ENCODE assay signal across 8 mouse cellular contexts in genomic region chr2:116972614-116972985, GRCm38 (mm10).
DNase-seq lines count a peak whose midpoint lies in the region; ATAC-seq and TF ChIP-seq lines count a peak whose summit lies in the region.

No protein-coding gene starts in this region.

- TF ChIP-seq CTCF in spleen, adult 2 months (IDR thresholded peaks at IDR 0.05; ENCODE audit: extremely low read depth, insufficient read depth, insufficient read length, insufficient replicate concordance), result no peak

- H3K36me3 ChIP-seq in spleen, adult 2 months (ENCODE audit: control insufficient read depth, insufficient read depth, low read length), result no peaks in the 10 kb centered on the region
- no peaks in the 10 kb centered on the region for H3K36me3 ChIP-seq in embryonic facial prominence, embryonic 15.5 days
- H3K36me3 ChIP-seq in hindbrain, embryonic 14.5 days (replicated peaks; ENCODE audit: control insufficient read depth, insufficient read depth), result no peaks in the 10 kb centered on the region

- peak overlapping the region; percentile 52 for H3K27ac ChIP-seq in spleen, adult 2 months (ENCODE audit: insufficient read depth, low read length)
- peak overlapping the region; percentile 81 for H3K27ac ChIP-seq in embryonic facial prominence, embryonic 15.5 days (replicated peaks)
- H3K27ac ChIP-seq in hindbrain, embryonic 14.5 days, result peak overlapping the region; percentile 39; the same call in 1 of the 2 replicates

- H3K27me3 ChIP-seq in spleen, adult 2 months (ENCODE audit: control insufficient read depth, insufficient read depth, low read length), result peaks cover 3% of the 10 kb centered on the region; the same call in 1 of the 2 replicates
- H3K27me3 ChIP-seq in embryonic facial prominence, embryonic 15.5 days, result no peaks in the 10 kb centered on the region
- H3K27me3 ChIP-seq in hindbrain, embryonic 14.5 days (ENCODE audit: control insufficient read depth, insufficient read depth, low read length), result no peaks in the 10 kb centered on the region

- no peak for DNase-seq in spleen, adult 2 months (ENCODE audit: low read depth in 1 of 2, low spot score in 2 of 2)
- DNase-seq in spleen, postnatal 10 days (ENCODE audit: low spot score in 2 of 2), result no peak
- peak; percentile 67 for DNase-seq in hindbrain, embryonic 14.5 days (ENCODE audit: low spot score)
- DNase-seq in thymus, postnatal 4 days, result peak; percentile 32
- no peak for DNase-seq in right cerebral cortex, postnatal 25 days

- 10% methylated on average over 6 of the region's 6 CpGs for WGBS in spleen, adult 2 months
- WGBS in embryonic facial prominence, embryonic 15.5 days, result 1% methylated on average over 6 of the region's 6 CpGs
- WGBS in hindbrain, embryonic 14.5 days, result 1% methylated on average over 6 of the region's 6 CpGs

- H3K9me3 ChIP-seq in embryonic facial prominence, embryonic 15.5 days (replicated peaks), result no peaks in the 10 kb centered on the region
- no peaks in the 10 kb centered on the region for H3K9me3 ChIP-seq in hindbrain, embryonic 14.5 days (ENCODE audit: control insufficient read depth, low read length)

- H3K4me1 ChIP-seq in spleen, adult 2 months (ENCODE audit: control insufficient read depth, insufficient read depth, insufficient read length), result peaks cover 14% of the 10 kb centered on the region
- peaks cover 49% of the 10 kb centered on the region for H3K4me1 ChIP-seq in embryonic facial prominence, embryonic 15.5 days
- H3K4me1 ChIP-seq in hindbrain, embryonic 14.5 days (replicated peaks; ENCODE audit: control insufficient read depth, insufficient read depth, low read length), result peaks cover 46% of the 10 kb centered on the region

- no peak for TF ChIP-seq POLR2A in spleen, adult 2 months (IDR thresholded peaks at IDR 0.05; ENCODE audit: low read depth, low read length)

- no peak overlapping the region for H3K9ac ChIP-seq in embryonic facial prominence, embryonic 15.5 days
- no peak overlapping the region for H3K9ac ChIP-seq in hindbrain, embryonic 14.5 days

- peak; percentile 35; the same call in 1 of the 2 replicates for ATAC-seq in embryonic facial prominence, embryonic 15.5 days (ENCODE audit: insufficient number of reproducible peaks, low FRiP score, low TSS enrichment, low read depth)
- ATAC-seq in hindbrain, embryonic 14.5 days (ENCODE audit: low FRiP score), result no peak
- peak; percentile 42 for ATAC-seq in megakaryocyte progenitor cell, adult 5-6 weeks (replicated peaks; ENCODE audit: poor library complexity)
- no peak for ATAC-seq in erythroblast, adult 5-6 weeks (replicated peaks; ENCODE audit: low FRiP score, poor library complexity, severe bottlenecking)

- H3K4me3 ChIP-seq in spleen, adult 2 months (ENCODE audit: extremely low read depth, insufficient read depth, insufficient read length), result peak overlapping the region; percentile 43; the same call in 1 of the 2 replicates
- peak overlapping the region; percentile 21 for H3K4me3 ChIP-seq in embryonic facial prominence, embryonic 15.5 days (replicated peaks)
- H3K4me3 ChIP-seq in hindbrain, embryonic 14.5 days (replicated peaks; ENCODE audit: low read length), result no peak overlapping the region

- H3K4me2 ChIP-seq in embryonic facial prominence, embryonic 15.5 days (replicated peaks), result peak overlapping the region; percentile 44
- peak overlapping the region; percentile 32 for H3K4me2 ChIP-seq in hindbrain, embryonic 14.5 days (replicated peaks)

Comparison
In these comparisons a context has a peak if more than half of its experiments do, and no peak if none do; other contexts are left out.
1. DNase-seq: peak in hindbrain, embryonic 14.5 days (single experiment) and thymus, postnatal 4 days (single experiment); none in spleen, adult 2 months (0 of 2), spleen, postnatal 10 days (0 of 2) and right cerebral cortex, postnatal 25 days (single experiment).
2. ATAC-seq: peak in embryonic facial prominence, embryonic 15.5 days (single experiment) and megakaryocyte progenitor cell, adult 5-6 weeks (single experiment); none in hindbrain, embryonic 14.5 days (single experiment) and erythroblast, adult 5-6 weeks (single experiment).
3. Peak in every context shown above with its lines, with median percentiles within 50 percentile points of each other: H3K27ac ChIP-seq.